Mouse (Mus musculus) left cerebral cortex, adult 9 months (tissue): ENCODE results near the gene Rps6ka4.
A peak's percentile ranks its signal among the peaks of the same experiment; 100 is the strongest.

Experiments
- DNase-seq, 2 experiments: peaks; one replicate each; pipeline ENCODE4 v3.0.0; 2022; ENCODE audit warnings: low spot score in 2 of 2

The Rps6ka4 gene

DNA sequence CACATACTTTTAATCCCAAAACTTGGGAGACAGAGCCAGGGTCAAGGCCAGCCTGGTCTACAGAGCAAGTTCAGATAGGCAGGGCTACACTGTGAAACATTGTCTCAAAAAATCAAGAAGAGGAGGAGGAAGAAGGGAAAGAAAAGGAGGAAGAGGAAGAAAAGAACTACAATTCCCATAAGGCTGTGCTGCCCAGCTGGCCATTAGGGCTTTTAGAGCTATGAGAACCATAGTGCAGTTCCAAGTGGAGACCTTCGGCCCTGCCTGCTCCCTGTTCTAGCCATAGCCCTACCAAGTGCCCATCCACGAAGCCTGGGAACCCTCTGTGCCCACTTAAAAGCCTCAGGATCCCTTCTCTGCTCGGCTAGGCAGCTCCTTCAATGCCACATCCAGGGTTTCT, 11.1 kb upstream of the Rps6ka4 start:
- no peak for DNase-seq

DNA sequence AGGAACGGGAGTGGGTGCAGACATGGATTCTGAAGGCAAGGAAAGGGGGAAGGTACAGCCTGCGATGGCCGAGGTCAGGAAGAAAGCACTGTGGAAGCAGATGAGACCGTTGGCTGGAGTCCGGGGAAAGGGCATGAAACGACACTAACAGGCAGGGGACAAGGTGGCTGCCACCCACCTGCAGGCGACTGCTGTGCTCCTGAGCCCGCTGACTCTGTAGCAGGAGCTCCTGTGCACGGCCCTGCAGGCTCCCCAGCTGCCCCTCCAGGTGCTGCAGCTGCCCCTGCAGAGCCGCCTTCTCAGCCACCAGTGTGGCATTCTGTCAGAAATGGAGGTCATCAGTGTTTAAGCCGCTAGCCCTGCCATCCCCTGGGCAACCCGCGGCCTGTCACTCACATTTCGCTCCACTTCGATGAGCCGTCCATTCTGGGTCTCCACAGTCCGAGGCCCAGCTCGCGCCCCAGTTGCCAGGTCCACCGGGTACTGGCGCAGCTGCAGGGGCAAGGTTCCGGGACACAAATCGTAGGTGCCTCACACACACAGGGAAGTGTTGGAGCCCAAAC, 9.2 kb upstream of the Rps6ka4 start:
- DNase-seq, result no peak

DNA sequence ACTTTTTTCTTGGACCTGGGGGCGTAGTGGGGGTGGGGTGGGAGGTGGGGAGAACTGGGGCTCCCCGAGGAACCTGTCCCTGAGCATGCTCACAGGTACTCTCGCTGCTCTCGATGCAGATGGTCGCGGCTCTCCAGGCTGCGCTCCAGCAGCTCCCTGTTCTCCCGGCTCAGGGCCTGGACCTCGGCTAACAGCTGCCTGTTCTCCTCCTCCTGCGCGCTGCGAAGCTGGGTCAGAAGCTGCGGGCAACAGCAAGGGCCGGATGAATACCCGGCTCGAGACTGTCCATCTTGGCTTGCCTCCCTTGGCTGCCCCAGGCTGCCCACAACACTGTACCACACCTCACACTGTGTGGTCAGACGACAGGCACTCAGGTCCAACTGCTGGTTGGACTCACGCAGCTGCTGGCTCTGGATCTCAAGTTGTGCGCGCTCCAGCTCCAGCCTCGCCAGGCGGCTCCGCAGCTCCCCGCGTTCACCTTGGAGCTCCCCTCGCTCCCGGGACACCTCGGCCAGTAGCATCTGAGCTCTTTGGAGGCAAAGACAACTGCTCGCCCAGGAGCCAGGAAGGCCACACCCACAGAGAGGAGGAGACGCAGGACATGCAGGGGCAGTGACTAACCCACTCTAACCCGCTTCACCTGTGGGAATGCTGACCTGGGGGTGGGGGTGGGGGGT, 7.5 kb upstream of the Rps6ka4 start:
- DNase-seq, result no peak

DNA sequence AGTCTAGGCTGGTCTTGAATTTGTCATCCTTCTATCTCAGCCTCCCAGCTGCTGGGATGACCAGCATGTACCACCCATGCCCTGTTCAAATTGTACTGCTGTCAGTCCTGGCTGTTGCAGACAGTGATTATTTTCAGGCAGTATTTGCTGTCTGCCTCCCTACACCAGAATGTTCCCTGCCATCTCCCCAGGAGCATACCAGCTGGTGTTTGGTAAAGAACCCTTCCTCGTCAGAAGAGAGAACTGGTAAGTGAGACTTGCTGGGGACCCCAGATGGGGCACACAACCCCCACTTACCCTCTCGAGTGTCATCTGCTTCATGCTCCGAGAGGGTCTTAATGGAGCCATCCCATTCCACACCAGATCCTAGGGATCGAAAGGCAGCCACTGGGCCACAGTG, 5.6 kb upstream of the Rps6ka4 start:
- no peak for DNase-seq

- DNase-seq, result no peak
Observed at GRCm38 (mm10) chr19:6842353-6842752, 1.9 kb upstream of the Rps6ka4 start.

DNA sequence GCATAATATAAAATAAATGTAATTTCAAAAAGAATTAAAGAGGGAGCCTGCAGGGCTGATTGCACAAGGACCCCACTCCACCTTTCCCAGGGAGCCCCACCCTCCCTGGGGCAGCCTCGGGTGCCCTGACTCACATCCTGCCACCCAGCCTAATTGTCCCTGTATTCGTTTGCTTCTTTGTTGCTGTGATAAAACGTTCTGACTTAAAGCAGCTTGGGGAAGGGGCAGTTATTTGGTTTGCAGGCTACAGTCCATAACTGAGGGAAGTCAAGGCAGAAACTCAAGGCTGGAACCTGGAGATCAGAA, 809 bp upstream of the Rps6ka4 start:
- DNase-seq, result no peak

DNA sequence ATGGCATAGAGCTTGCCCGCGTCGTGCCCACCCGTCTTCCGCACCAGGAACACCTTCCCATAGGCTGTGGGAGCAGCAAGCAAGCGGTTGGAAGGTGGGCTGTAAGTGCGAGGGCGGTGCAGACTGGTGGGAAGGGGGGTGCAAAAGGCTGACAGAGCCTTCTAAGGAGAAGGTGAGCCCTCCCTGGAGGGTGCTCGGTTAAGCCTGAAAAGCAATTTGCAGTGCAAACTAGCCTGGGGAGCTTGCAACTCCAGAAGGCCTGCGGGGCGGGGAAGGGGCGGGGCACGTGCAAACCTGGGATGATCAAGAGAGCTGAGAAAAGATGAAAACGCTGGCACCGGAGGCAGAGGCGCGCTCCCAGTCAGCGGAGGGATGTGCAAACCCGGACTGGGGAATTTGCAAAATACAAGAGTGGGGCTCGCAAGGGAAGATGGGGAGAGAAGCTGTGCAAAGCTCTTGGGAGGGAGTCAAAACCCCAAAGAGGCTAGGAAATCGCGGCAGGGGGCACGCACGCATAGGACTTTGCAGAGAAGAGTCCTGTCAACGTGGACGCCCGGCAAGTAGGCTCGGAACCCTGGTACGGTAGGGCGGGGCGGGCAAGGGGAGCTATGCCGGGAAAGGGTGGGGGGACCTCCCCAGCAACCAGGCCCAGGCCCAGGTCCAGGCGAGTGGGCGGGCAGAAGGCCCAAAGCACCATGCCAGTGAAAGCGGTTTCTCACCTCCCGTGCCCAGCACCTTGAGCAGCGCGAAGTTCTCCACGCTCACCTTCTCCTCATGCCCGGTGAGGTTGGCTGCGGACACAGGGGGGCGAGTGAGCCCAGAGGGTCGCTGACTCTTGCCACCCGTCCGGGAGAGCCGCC, 591 bp downstream of the Rps6ka4 start:
- DNase-seq, result peak; percentile 47 to 65

GRCm38 (mm10) chr19:6832363-6832762, 8.1 kb downstream of the Rps6ka4 start:
- no peak for DNase-seq

- DNase-seq, result no peak
Observed at GRCm38 (mm10) chr19:6831331-6831730, 9.1 kb downstream of the Rps6ka4 start.

- DNase-seq, result no peak
Observed at GRCm38 (mm10) chr19:6830556-6831316, 9.7 kb downstream of the Rps6ka4 start.

- no peak for DNase-seq
Observed at GRCm38 (mm10) chr19:6829870-6830555, 10.4 kb downstream of the Rps6ka4 start.

- DNase-seq, result no peak
Observed at GRCm38 (mm10) chr19:6829069-6829468, 11.4 kb downstream of the Rps6ka4 start.

- no peak for DNase-seq
Observed at GRCm38 (mm10) chr19:6826601-6827000, 13.8 kb downstream of the Rps6ka4 start.

DNA sequence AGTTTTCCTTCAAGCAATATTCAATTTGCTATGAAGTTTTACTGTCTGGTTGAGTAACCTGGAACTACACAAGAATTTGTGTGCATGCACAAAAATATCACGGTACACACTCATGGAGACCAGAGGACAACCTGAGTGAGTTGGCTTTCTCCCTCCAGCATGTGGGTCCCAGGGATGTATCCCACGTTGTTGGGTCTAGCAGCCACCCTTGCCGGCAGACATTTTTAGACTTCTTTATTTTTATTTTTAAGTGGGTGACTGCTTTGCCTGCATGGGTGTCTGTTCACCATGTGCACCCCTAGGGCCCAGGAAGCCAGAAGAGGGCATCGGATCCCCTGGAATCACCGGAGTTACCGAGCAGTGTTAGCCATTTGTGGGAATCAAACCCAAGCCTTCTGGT, 15.1 kb downstream of the Rps6ka4 start:
- no peak for DNase-seq

DNA sequence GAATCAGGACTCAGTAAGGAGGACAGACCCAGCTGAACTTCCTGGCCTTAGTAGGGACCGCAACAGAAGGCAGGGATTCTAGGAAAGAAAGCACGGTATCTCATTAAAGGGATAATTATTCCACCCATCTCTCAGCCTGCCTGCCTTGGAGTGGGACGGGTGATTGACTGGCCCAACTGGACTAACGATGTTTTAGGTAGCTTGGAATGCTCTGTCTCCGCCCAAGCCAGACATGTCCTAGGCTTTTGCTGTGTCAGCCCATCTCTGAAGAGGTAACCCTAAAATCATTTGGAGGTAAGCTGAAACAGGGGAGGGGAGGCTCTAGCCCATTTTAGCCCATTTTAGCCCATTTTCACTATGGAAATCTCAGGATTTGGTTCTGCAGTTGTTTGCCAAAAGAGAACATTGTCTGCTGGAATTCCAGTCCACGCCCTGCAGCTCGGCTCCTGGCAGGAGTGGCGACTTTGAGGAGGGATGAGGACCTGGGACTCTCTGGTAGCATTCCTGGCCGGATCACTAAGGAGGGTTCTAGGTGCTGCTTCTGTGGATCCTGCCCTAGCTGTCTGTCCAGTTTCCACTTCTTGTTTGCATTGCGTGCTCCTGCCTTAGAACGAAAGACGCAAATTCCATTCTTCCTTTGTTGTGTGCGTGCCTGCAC, 19.8 kb downstream of the Rps6ka4 start:
- no peak for DNase-seq

DNA sequence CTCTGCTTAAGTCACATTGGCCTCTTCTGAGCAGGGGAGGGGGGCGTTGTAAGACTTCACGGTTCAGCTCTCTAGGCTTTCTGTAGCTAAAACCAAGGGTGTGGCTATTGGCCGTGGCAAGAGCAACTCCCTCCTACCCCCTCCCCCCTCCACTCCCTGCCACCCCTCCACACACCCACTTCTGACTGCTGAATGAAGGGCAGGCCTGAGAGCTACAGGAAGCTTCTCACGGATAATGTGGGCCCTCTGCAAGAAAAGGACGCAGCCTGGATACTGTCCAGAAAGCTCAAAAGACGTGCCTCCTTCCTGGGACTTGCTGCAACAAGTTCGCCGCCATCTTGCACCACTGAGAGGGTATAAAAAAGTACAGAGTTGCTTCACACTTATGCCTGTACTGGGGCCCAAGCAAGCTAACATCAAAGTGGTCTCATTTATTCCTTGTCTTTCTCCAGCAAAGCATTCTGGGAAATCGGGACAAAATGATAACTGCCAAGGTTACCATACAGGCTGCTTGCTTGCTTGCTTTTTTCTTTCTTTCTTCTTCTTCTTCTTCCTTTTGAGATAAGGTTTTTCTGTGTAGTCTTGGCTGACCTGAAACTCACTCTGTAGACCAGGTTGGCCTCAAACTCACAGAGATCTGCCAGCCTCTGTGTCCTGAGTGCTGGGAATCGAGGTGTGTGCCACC, 21.2 kb downstream of the Rps6ka4 start:
- DNase-seq, result no peak

DNA sequence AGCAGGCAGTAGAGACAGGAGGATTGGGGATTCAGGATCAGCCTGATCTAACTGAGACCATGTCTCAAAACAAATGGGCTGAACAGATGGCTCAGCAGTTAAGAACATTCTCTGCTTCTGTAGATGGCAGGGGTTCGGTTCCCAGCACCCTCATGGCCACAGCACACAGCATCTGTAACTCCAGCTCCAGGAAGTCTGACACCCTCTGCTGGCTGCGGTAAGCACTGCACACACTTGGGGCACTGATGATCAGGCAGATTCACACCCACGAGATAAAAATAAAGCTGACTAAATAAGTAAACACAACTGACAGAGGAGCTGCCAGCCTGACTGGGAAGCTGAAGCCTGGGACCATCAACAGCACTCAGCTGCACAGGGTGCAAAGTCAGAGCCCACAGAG, 25.5 kb downstream of the Rps6ka4 start:
- DNase-seq, result no peak

DNA sequence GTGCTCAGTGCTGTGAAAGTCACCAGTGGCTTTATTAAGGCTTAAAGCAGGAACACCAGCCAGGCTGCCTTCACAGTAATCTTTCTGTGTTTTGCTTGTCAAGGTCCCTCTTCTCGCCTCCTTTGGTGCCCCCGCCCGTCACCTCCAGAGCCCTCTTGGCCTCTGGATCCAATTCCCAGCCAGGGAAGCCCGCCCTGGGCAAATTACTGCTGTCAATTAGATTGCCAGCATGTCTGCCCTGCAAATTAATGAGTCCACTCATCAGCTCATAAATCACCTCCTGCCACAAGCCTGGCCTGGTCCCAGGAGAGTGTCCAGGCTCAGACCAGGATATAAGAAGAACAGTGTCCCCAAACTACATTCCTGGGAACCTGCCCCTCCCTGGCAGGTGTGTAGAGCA, 26.1 kb downstream of the Rps6ka4 start:
- no peak for DNase-seq
